Mouse (Mus musculus): ENCODE data around the gene Gm44965.
A peak's percentile ranks its signal among the peaks of the same experiment; 100 is the strongest.

Gm44965 gene

GRCm38 (mm10) chr6:48623460-48623859 is 29.7 kb downstream of the Gm44965 start:
- DNase-seq (ENCODE audit: extremely low spot score): no peak

DNA sequence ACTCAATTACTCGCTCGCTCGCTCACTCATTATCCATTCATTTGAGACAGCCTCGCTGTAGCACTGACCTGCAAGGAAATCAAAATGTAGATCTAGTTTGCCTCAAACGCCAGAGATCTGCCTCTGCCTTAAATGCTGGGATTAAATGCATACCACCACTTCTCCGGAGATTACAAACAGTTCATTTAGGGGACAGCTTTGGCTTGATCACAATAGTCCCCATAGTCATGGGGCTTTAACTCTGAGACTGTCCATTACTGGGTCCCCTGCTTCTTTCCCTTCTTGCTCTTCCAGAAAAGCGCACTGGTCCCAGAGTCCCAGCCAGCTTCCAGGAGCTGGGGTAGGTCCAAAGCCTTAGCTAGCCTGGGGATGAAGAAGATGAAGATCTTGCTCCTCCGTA is 32.7 kb downstream of the Gm44965 start, which contains the start of gene AI854703:
Gene AI854703 (plus strand): TSS at position 301 of the 400 bp plus-strand sequence.
- peak; percentile 15 for DNase-seq (ENCODE audit: extremely low spot score)

- peak; percentile 61 for DNase-seq (ENCODE audit: extremely low spot score)
These were observed 33.2 kb downstream of the Gm44965 start for GRCm38 (mm10) chr6:48626984-48627383.

DNA sequence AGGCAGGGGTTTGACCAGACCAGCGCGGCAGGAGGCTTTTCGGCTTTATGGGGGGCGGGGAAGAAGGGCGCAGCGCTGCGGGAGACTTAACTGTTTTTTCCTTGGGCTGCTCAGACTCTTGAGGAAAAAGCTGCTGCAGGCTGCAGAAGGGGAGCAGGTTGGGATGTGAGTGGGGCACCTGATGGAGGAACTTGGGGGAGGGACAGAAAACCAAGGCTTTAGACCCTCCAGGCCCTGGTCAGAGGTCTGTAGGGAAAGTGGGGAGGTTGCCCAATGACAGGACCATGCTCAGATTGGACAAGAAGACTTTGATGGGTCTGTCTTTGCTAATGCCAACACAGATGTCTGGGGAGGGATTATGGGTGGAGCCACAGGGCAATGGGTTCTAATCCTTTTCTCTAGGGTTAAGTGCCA is 33.8 kb downstream of the Gm44965 start:
- DNase-seq (ENCODE audit: extremely low spot score): no peak

- DNase-seq (ENCODE audit: extremely low spot score): no peak
These were observed 34.6 kb downstream of the Gm44965 start for GRCm38 (mm10) chr6:48628377-48628776.

DNA sequence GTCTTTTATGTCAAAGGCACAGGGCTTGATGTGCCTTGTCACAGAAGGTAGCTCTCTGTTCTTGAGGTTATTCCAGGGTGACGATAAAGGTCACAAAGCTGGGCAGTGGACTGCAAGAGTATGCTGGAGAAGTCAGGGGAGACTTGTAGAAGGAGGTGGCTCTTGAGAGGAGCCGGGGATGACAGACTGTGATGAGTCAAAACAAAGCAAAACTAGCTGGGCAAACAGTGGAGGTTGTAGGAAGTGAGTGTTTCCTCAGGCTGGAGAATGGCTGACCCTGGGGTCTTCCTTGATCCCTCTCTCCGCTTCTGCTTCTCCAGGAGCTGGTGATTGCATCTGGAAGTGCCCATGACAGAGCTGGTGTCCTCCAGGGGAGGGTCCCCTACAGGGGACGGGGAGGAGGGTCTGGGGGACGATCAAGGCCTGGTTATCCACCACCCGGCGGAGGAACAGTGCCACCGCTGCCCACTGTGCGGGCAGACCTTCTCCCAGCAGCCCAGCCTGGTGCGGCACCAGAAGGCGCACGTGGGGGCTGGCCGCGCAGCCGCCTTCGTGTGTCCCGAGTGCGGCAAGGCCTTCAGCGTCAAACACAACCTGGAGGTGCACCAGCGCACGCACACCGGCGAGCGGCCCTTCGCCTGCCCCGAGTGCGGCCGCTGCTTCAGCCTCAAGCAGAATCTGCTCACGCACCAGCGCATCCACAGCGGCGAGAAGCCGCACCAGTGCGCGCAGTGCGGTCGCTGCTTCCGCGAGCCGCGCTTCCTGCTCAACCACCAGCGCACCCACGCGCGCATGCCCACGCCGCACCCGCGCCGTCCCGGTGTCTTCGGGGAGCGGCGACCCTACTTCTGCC is 35.3 kb downstream of the Gm44965 start:
- DNase-seq (ENCODE audit: extremely low spot score): peak; percentile 31

- DNase-seq (ENCODE audit: extremely low spot score): no peak
These were observed 35.9 kb downstream of the Gm44965 start for GRCm38 (mm10) chr6:48629661-48630034.

DNA sequence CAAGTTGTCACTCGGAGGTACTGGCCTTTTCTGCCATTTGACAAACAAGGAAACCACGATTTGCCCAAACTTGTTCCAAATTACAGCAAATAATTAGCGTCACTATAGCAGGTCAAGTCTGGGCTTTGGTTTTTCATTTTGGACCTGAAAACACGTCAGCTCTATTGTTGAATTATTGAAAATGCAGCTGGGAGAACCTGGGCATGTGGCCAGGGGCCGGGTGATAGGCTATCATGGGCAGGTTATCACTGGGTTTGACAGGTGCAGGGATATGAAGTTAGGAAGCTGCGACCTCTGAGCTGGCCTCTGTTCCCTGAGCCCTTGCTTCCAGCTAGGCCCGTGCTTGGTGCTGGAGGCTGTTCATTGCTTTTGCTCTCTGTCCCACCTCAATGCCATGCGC is 37.1 kb downstream of the Gm44965 start:
- DNase-seq (ENCODE audit: extremely low spot score): no peak

DNA sequence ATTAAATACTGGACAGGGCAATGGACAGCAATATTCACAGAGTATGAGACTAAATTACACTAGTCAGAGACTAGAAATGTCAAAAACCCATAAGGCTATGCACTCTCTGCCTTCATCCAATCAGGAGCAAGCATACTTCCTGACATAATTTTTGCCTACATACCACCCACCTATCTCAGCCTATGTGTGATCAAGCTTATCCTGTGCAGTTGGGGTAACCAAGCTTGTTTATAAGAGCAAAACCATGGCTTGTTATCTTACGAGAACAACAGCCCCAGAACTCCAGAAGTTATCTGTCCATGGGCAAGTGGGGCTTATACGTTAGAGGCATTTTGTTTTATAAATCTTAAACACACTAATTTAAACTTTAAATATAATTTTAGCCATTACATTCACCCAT is 41.4 kb downstream of the Gm44965 start:
- no peak for DNase-seq (ENCODE audit: extremely low spot score)

- no peak for DNase-seq (ENCODE audit: extremely low spot score)
These were observed 42.8 kb downstream of the Gm44965 start for GRCm38 (mm10) chr6:48636515-48636914.

GRCm38 (mm10) chr6:48637811-48638500 is 44.2 kb downstream of the Gm44965 start:
- DNase-seq (ENCODE audit: extremely low spot score): no peak

- no peak for DNase-seq (ENCODE audit: extremely low spot score)
These were observed 44.8 kb downstream of the Gm44965 start for GRCm38 (mm10) chr6:48638553-48638952.

DNA sequence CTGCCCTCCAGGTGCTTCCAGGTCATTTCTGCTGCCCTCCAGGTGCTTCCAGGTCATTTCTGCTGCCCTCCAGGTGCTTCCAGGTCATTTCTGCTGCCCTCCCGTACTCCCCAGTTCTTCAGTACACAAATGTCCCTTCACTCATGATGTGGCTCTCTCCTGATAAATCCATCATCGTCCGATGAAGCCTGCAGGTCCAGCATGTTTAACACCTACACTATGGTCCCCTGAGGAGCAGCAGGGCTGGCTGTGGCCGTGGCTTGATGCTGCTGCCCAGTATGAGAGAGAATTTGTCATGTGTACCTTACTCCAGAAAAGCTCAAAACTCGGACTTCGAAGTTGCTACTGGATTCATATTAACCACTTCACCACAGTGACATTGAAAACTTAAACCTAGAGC is 47.6 kb downstream of the Gm44965 start:
- no peak for DNase-seq (ENCODE audit: extremely low spot score)

- peak; percentile 64 for DNase-seq (ENCODE audit: extremely low spot score)
These were observed 49.1 kb downstream of the Gm44965 start for GRCm38 (mm10) chr6:48642764-48643292.

- DNase-seq (ENCODE audit: extremely low spot score): peak; percentile 67
These were observed 52.0 kb downstream of the Gm44965 start for GRCm38 (mm10) chr6:48645660-48646308.

GRCm38 (mm10) chr6:48646309-48646690 is 52.6 kb downstream of the Gm44965 start:
- DNase-seq (ENCODE audit: extremely low spot score): no peak

DNA sequence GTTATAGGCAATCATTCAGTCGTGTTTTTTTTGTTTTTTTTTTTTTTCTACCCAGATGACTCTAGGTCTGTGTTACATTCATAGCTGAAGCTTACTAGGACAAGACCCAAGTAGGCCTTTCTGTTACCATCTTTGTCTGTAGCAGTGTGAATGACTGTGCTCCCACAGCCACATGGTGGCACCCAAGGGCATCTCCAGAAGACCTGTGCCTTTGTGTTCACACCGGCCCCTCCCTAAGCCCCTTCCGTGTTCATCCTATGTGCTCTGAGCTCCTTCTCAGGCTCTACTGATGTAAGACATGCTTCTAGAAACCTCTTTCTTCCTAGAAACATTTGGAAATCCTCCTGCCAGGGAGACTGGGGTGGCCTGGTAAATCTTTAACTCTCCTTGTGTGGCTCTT is 53.3 kb downstream of the Gm44965 start, which contains the start of gene Gimap8:
Gene Gimap8 (plus strand): TSS at position 240 of the 400 bp plus-strand sequence.
- peak; percentile 21 for DNase-seq (ENCODE audit: extremely low spot score)

- no peak for DNase-seq (ENCODE audit: extremely low spot score)
These were observed 53.9 kb downstream of the Gm44965 start for GRCm38 (mm10) chr6:48647611-48648010.

- DNase-seq (ENCODE audit: extremely low spot score): no peak
These were observed 55.0 kb downstream of the Gm44965 start for GRCm38 (mm10) chr6:48648779-48649178.

- no peak for DNase-seq (ENCODE audit: extremely low spot score)
These were observed 56.3 kb downstream of the Gm44965 start for GRCm38 (mm10) chr6:48650041-48650440.

DNA sequence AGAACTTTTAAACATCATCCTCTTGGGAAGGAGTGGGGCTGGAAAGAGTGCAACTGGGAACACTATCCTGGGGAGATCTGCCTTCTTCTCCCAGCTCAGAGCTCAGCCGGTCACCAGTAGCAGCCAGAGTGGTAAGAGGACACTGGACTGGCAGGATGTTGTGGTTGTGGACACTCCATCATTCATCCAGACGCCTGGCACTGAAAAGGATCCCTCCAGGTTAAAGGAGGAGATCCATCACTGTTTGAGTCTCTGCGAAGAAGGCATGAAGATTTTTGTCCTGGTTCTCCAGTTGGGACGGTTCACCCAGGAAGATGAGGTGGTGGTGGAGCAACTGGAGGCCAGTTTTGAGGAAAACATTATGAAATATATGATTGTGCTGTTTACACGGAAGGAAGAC is 65.0 kb downstream of the Gm44965 start:
- DNase-seq (ENCODE audit: extremely low spot score): no peak

- DNase-seq (ENCODE audit: extremely low spot score): no peak
These were observed 71.0 kb downstream of the Gm44965 start for GRCm38 (mm10) chr6:48664750-48665149.
